Mouse (Mus musculus): ENCODE measurements around the gene Clptm1.

Clptm1 gene

GRCm38 (mm10) chr7:19664955-19665841, at the start of gene Clptm1:
Clptm1 (minus strand) TSS chr7:19665033.
- peak; percentile 97 for DNase-seq (ENCODE audit: inconsistent ontology term)

GRCm38 (mm10) chr7:19713598-19713997, 48.8 kb upstream of the Clptm1 start:
- no peak for DNase-seq (ENCODE audit: inconsistent ontology term)

- no peak for DNase-seq (ENCODE audit: inconsistent ontology term)
Observed at GRCm38 (mm10) chr7:19713196-19713595, 48.4 kb upstream of the Clptm1 start.

GRCm38 (mm10) chr7:19712414-19712813, 47.6 kb upstream of the Clptm1 start:
- no peak for DNase-seq (ENCODE audit: inconsistent ontology term)

- DNase-seq (ENCODE audit: inconsistent ontology term) = no peak
Observed at GRCm38 (mm10) chr7:19710650-19711049, 45.8 kb upstream of the Clptm1 start.

GRCm38 (mm10) chr7:19705271-19705670, 40.4 kb upstream of the Clptm1 start:
- no peak for DNase-seq (ENCODE audit: inconsistent ontology term)

- no peak for DNase-seq (ENCODE audit: inconsistent ontology term)
Observed at GRCm38 (mm10) chr7:19704475-19704874, 39.6 kb upstream of the Clptm1 start.

- no peak for DNase-seq (ENCODE audit: inconsistent ontology term)
Observed at GRCm38 (mm10) chr7:19702859-19703555, 38.2 kb upstream of the Clptm1 start.

- DNase-seq (ENCODE audit: inconsistent ontology term) = peak; percentile 69
Observed at GRCm38 (mm10) chr7:19701069-19701761, 36.4 kb upstream of the Clptm1 start.

- no peak for DNase-seq (ENCODE audit: inconsistent ontology term)
Observed at GRCm38 (mm10) chr7:19700299-19701068, 35.7 kb upstream of the Clptm1 start.

GRCm38 (mm10) chr7:19699827-19700148, 35.0 kb upstream of the Clptm1 start:
- no peak for DNase-seq (ENCODE audit: inconsistent ontology term)

- DNase-seq (ENCODE audit: inconsistent ontology term) = peak; percentile 83
Observed at GRCm38 (mm10) chr7:19698907-19699826, 34.3 kb upstream of the Clptm1 start, which contains the start of gene Apoe. Apoe (minus strand) TSS chr7:19699188.

- peak; percentile 75 for DNase-seq (ENCODE audit: inconsistent ontology term)
Observed at GRCm38 (mm10) chr7:19697949-19698906, 33.4 kb upstream of the Clptm1 start.

- DNase-seq (ENCODE audit: inconsistent ontology term) = no peak
Observed at GRCm38 (mm10) chr7:19696336-19696873, 31.6 kb upstream of the Clptm1 start.

GRCm38 (mm10) chr7:19695881-19696280, 31.0 kb upstream of the Clptm1 start:
- DNase-seq (ENCODE audit: inconsistent ontology term) = no peak

- no peak for DNase-seq (ENCODE audit: inconsistent ontology term)
Observed at GRCm38 (mm10) chr7:19695213-19695594, 30.4 kb upstream of the Clptm1 start.

- DNase-seq (ENCODE audit: inconsistent ontology term) = no peak
Observed at GRCm38 (mm10) chr7:19694336-19695212, 29.7 kb upstream of the Clptm1 start.

GRCm38 (mm10) chr7:19693421-19693820, 28.6 kb upstream of the Clptm1 start:
- DNase-seq (ENCODE audit: inconsistent ontology term) = peak; percentile 65

All from Muller cell, postnatal 12 days (primary cell).